Mouse (Mus musculus): Measurements from ENCODE around the gene Cma2. TPM values are rescaled to one million over a fixed set of nuclear protein-coding genes. Genes with fewer than 3 reads are reported as not detected.
A peak's percentile ranks its signal among the peaks of the same experiment; 100 is the strongest.
"Not testable (repeated sequence)": the region's sequence is repeated elsewhere in the genome, so short reads cannot be mapped to it uniquely, and the experiment has no call there.

Gene Cma2
- total RNA-seq (2021), result not detected in 2 replicates
- long read RNA-seq, result 0 reads

- no peak for DNase-seq
Observed at GRCm38 (mm10) chr14:55950346-55951030, at the start of gene Cma2. Gene Cma2 (plus strand): TSS chr14:55950980.

GRCm38 (mm10) chr14:55905518-55905917, 45.3 kb upstream of the Cma2 start:
- DNase-seq, result no peak

GRCm38 (mm10) chr14:55913406-55913805, 37.4 kb upstream of the Cma2 start:
- no peak for DNase-seq

- DNase-seq, result peak; percentile 52
Observed at GRCm38 (mm10) chr14:55918240-55919082, 32.3 kb upstream of the Cma2 start.

GRCm38 (mm10) chr14:55922475-55923232, 28.1 kb upstream of the Cma2 start:
- no peak for DNase-seq

- no peak for DNase-seq
Observed at GRCm38 (mm10) chr14:55926847-55927246, 23.9 kb upstream of the Cma2 start.

GRCm38 (mm10) chr14:55929263-55929997, 21.4 kb upstream of the Cma2 start:
- DNase-seq, result no peak

- DNase-seq, result peak; percentile 11
Observed at GRCm38 (mm10) chr14:55933586-55933985, 17.2 kb upstream of the Cma2 start.

- DNase-seq, result no peak
Observed at GRCm38 (mm10) chr14:55940070-55940800, 10.5 kb upstream of the Cma2 start.

GRCm38 (mm10) chr14:55943601-55944000, 7.2 kb upstream of the Cma2 start:
- DNase-seq, result no peak

- DNase-seq, result no peak
Observed at GRCm38 (mm10) chr14:55944575-55944974, 6.2 kb upstream of the Cma2 start, which contains the start of gene Cma1. Gene Cma1 (minus strand): TSS chr14:55944675.

GRCm38 (mm10) chr14:55946269-55946969, 4.4 kb upstream of the Cma2 start:
- DNase-seq, result no peak

- DNase-seq, result no peak
Observed at GRCm38 (mm10) chr14:55963263-55963662, 12.5 kb downstream of the Cma2 start.

GRCm38 (mm10) chr14:55963900-55964299, 13.1 kb downstream of the Cma2 start:
- DNase-seq, result not testable (repeated sequence)

- not testable (repeated sequence) for DNase-seq
Observed at GRCm38 (mm10) chr14:55987464-55987863, 36.7 kb downstream of the Cma2 start.

- no peak for DNase-seq
Observed at GRCm38 (mm10) chr14:56013147-56013546, 62.4 kb downstream of the Cma2 start.

GRCm38 (mm10) chr14:56013924-56014323, 63.1 kb downstream of the Cma2 start:
- no peak for DNase-seq

GRCm38 (mm10) chr14:56017671-56018070, 66.9 kb downstream of the Cma2 start, which contains the start of gene Mcpt1:
Gene Mcpt1 (plus strand): TSS chr14:56017971.
- not testable (repeated sequence) for DNase-seq

- no peak for DNase-seq
Observed at GRCm38 (mm10) chr14:56019446-56019845, 68.7 kb downstream of the Cma2 start.

GRCm38 (mm10) chr14:56021305-56021704, 70.5 kb downstream of the Cma2 start:
- not testable (repeated sequence) for DNase-seq
